Mouse (Mus musculus) embryonic stem cell, embryonic (primary cell): ENCODE measurements around the gene Enpp6.
"Not testable (repeated sequence)": the region's sequence is repeated elsewhere in the genome, so short reads cannot be mapped to it uniquely, and the experiment has no call there.

ENCODE experiments used
- CTCF ChIA-PET, 4 experiments: fragments of 300-600 bp in 2 of 4; fragments of 350-600 bp in 2 of 4; sonication (Branson Sonifier 250); formaldehyde crosslinking; loops; one replicate each; lab custom pipeline; 2022; ENCODE audit warnings: inconsistent platforms in 2 of 4; lab: Charles Lee
- POLR2A ChIA-PET, 4 experiments: fragments of 300-600 bp in 2 of 4; fragments of 350-600 bp in 2 of 4; sonication (Branson Sonifier 250); formaldehyde crosslinking; loops; one replicate each; lab custom pipeline; 2022; ENCODE audit warnings: antibody characterized with exemption in 4 of 4, inconsistent platforms in 1 of 4; lab: Charles Lee

Enpp6 gene

DNA sequence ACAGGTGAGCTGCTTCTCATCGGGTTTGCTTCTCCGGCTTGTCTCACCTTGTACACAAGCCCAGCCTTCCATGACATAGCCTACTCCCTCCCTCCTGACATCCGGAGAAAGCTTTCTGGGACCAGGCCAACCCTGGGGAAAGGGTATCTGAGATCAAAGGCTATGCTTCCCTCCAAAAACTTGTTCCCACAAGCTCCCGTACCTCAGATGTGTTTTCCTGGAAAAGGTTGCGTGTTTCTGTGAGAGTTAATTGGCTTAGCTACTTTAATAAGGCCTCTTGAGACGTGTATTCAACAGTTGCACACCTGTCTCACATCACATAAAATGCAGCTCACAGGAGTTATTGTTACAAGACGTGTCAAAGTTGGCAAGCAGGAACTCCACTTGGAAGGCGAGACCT is 49.8 kb downstream of the Enpp6 start:
- ChIA-PET POLR2A (no interaction called here), CTCF (no interaction called here)

DNA sequence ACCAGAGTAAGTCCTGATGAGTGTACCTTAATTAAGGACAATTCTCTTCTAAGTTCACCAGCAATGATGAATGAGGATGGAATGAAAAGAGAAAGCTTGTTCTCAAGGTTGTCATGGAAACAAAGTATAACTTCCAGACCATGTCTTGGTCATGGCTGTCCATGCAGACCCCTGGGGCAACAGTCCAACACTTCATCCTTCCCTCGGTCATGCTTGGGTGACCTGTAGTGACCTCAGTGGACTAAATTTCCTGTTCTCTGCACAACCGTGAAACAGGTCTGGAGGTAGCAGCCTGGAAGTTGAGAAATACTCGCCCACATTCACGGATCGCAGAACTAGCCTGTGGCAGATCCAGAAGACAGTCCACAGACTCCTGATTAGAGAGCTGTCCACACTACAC is 50.7 kb downstream of the Enpp6 start:
- CTCF ChIA-PET, result no interaction called here
- POLR2A ChIA-PET, result interaction anchor here in 2 of 4 experiments (0.6 kb wide), 2 partner anchors 10 to 61 kb away, joined by 3 read pairs; no protein-coding TSS in a partner anchor

DNA sequence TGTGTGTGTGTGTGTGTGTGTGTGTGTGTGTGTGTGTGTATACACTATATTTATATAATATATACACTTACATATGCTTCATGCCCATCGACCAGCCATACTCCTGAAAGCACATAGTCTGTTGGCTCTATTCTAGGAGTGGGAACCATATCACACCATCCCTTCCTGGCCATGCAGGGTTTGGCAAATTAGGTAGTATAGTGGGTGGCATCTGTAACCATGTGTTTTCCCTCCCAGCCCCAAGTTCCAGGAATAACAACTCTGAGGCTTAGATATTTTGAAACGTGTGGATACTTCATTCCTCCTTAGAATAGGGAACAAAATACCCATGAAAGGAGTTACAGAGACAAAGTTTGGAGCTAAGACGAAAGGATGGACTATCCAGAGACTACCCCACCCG is 53.5 kb downstream of the Enpp6 start:
- POLR2A ChIA-PET, CTCF ChIA-PET: not testable (repeated sequence)

DNA sequence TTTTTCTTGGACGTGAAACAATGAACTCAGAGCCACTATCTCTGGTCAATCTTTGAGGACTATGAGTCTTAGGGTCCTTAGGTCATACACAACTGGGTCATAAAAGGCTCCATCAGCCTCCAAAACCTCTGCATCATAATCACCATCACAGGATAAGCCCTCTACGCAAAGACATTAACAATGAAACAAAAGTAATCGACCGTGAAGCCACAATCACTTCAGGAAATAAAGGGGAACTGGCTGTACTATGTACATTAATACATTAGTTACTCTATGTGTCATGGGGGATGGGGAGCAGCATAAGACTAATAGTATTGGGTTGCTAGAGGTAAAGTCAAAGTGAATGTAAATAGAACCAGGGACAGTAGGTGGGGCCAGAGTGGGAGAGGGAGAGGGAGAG is 59.7 kb downstream of the Enpp6 start:
- ChIA-PET POLR2A (no interaction called here), CTCF (no interaction called here)

DNA sequence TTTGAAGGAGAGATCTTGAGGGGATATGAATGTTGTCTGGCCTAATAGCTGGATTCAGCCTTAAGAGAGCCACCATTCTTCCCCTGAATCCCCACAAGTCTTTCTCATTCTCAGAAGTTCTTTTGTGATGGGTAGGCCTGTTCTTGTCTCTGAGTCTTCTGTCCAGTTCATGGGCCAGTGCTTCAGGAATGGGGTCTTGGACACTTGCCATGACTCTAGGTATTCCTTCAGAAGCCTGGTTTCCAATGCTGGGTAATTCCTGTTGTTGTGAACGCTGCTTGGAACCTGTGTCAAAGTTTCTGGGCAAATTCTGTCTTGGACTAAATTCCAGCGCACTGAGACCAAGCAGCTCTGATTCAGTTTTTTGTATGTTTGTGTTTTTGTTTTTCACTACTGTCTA is 60.5 kb downstream of the Enpp6 start:
- ChIA-PET POLR2A (no interaction called here), CTCF (no interaction called here)

DNA sequence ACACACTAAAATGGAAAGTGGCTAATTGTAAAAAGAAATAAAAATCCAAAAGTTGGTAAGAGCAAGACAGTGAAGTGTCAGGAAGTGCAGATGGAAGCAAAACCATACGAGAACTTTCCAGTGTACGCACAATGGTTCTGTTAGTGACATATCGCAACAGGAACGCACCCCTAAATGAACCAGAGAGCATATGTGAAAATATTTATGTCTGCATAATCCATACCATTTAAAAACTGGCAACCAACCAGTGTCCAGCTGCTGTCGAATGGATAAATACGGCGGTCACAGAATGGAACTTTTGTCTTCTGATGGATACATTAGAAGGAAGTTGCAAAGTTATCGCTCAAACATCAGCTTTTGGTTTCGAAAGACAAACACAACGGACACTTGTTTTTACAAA is 61.9 kb downstream of the Enpp6 start:
- ChIA-PET POLR2A (no interaction called here), CTCF (interaction anchor here in 1 of 4 experiments (1.0 kb wide), 1 partner anchor 119 kb away, joined by 4 read pairs; no protein-coding TSS in a partner anchor)

DNA sequence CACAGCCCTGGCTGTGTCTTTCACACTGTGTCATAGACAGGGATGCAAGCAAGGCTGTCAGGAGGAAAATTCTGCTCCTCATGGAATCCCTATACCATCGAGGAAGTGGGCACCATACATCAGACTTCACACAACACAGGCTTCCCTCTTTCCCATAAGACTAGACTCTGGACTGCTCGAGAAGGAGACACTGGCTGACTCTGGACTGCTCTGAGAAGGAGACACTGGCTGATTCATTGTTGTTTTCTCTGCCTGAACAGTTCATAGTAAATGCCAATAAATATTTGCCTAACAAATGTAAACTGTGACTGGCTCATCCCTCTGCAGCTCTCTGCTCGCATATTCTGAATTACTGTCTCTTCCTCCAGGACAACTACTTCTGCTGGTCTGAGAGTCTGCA is 66.0 kb downstream of the Enpp6 start:
- POLR2A ChIA-PET, result interaction anchor here in 1 of 4 experiments (0.6 kb wide), 2 partner anchors 119 to 401 kb away, joined by 3 to 5 read pairs; no protein-coding TSS in a partner anchor
- CTCF ChIA-PET, result no interaction called here

DNA sequence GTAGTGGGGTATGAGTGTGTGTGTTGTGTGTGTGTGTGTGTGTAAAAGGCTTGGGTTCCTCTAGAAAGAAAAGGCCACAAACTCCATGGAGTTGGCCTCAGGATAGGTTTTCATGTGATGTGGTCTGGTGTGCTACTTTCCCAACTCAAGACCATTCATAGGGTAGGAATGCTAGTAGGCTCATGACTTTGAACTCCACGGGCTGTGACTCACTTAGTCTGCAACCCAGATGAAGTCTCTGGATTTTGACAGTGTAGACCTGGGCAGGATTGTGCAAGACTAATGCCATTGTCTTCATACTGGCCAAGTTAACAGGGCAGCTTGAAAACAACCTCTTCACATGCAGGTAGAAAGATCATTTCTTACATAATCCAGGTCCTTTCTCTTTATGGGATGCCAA is 69.4 kb downstream of the Enpp6 start:
- ChIA-PET CTCF (no interaction called here), POLR2A (no interaction called here)

DNA sequence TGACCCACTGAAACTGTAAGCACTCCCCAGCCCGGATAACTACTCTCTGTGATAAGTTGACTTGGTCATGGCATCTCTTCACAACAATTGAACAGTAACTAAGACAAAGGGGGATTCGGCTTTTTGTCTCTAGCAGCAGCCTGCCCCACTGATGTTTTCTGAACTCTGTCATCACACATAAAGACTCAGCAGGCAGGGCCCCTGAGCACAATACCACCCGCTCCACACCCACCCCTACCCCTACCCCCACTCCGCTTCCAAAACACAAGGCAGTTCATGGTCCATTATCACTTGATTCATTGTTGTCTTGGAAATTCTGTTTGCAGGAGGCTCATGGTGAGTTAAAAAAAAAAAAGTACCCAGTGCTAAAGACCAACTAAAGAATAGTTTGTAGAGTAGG is 71.8 kb downstream of the Enpp6 start:
- ChIA-PET POLR2A (interaction anchor here in 2 of 4 experiments (0.8 to 1.6 kb wide), 4 partner anchors 17 to 278 kb away, joined by 3 to 5 read pairs (median 4); no protein-coding TSS in a partner anchor), CTCF (no interaction called here)

DNA sequence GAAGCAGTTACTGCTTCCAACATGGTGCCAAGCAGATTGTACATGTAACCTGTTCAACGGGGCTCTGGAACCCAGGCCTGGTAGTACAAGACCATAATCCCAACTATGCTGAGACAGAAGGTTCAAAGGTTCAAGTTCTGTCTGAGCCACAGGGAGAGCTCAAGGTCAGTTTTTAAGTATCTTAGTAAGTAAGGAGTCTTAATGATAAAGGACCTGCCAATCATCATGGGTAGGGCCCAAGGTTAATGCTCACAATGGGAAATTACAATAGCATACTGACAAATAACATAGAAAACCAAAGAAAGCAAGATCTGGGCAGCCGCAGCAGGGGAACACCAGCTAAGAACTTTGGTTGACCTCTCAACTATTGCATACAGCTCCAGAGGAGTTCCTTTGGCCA is 72.3 kb downstream of the Enpp6 start:
- CTCF ChIA-PET, result no interaction called here
- POLR2A ChIA-PET, result interaction anchor here in 2 of 4 experiments (0.8 to 1.6 kb wide), 4 partner anchors 17 to 277 kb away, joined by 3 to 5 read pairs (median 4); no protein-coding TSS in a partner anchor

DNA sequence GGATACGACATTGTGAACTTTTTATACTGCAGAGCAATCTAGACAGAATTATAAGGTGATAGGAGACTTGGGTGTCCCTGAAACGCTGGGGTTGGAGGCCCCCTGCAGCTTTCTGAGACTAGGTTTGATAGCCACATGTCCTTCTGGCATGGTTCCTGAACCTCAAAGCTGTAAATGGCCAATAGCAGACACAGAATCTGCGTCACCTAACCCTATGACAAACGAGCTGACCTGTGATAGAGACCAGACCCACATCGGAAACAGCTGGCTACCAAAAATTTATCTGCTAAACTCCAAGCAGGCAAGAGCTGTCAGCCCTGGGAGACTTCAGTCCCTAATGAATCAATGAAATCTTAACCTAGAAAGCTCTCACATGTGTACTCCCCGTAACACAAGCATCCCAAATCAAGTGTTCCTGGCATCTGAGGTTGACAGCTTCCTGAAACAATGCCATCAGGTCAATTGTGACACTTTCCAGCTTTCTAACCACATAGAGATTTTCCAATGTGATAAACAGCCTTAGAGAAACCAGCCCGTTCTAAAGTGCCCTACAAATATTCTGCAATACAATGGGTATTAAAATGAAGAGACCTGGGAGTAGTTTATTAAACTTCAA is 74.5 kb downstream of the Enpp6 start:
- CTCF ChIA-PET, result no interaction called here

DNA sequence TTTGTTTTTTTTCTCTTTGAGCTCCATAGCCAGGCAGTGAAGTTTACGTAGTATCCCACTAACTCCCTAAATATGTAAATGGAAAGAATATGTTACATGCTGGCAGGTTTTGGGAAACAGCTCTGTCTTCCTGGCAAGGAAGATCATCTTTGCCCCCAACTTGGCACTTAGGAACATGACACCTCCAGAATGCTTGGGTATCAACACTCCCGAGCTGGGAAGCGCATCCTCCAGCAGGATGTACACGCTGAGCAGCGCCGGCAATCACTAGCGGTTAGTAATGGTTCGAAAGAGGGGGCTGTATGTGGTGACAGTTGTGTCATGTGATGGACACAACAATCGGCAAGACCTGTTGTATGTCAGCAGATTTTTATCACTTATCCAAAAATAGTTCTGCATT is 80.4 kb downstream of the Enpp6 start:
- ChIA-PET CTCF (no interaction called here), POLR2A (no interaction called here)

More for the DNA sequence above, 74.5 kb downstream of the Enpp6 start:
- POLR2A ChIA-PET, result interaction anchor here in 1 of 4 experiments (0.9 kb wide), 1 partner anchor 15 kb away, joined by 4 read pairs; no protein-coding TSS in a partner anchor

DNA sequence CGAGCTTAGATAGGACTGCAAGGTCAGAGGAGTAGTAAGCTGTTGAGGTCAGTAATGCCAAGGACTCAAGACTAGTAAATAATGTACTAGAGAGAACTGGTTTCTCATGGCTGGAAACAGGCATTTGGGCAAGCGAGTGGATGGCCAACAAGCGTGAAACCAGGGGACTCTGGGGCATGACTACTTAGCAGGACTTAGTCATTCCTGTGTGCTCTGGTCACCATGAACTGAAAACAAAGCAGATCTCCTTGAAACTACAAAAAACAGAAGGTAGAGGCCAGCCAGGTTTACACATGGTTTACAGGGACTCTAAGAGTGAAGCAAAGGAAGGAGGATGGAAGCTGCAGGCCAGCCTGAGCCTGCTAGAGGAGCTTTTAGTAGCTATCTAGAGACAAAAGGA is 82.9 kb downstream of the Enpp6 start:
- POLR2A ChIA-PET, result no interaction called here
- CTCF ChIA-PET, result no interaction called here

DNA sequence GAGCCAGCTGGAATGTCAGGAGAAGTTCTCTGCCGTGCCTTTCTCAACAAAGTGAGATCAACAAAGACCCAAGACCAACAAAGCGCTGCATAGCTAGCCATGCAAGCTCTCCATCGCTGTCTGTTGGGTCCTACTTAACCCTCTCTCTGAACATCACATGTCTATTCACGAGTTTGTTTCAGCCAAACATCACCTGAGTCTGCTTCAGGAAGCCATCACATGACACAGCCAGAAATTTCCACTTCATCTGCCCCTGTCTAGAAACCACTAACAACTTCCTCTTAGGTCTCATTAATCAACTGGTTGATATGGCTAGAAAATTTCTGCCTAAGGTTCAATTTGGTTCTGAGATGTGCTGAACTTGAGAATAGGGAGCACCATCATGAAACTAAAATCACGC is 85.3 kb downstream of the Enpp6 start:
- ChIA-PET POLR2A (interaction anchor here in 1 of 4 experiments (0.7 kb wide), 1 partner anchor 32 kb away, joined by 4 read pairs; no protein-coding TSS in a partner anchor), CTCF (no interaction called here)

DNA sequence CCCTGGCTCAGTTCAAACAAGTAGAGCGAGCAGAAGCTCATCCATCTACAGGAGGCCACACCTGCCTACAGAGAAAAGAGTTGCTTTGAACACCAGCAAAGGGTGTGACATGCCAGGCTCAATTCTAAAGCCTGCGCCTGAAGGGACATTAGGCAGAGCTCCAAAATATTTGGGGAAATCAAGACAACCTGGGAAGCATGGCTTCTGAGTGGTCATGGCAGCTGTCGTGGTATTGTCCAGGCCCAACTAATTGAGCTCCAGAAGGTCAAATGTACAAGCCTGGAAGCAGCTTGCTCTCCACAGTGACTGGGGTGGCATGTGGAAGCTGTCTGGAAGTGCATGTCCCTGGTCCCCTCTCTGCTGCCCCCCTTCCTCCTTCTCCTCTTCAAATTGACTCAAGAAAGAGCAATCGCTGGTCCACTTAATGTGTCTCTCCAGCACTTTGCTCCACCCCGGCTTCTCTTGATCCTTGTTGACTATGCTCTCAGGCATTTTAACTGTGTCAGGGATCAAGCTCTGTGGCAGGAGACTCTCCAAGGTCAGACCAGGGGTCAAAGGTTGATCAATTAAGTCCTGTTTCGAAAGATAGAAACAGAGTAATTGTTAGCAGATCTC is 89.4 kb downstream of the Enpp6 start:
- ChIA-PET CTCF (no interaction called here), POLR2A (interaction anchor here in 2 of 4 experiments (0.9 to 1.3 kb wide), 4 partner anchors 14 to 17 kb away, joined by 3 to 4 read pairs (median 4); no protein-coding TSS in a partner anchor)

DNA sequence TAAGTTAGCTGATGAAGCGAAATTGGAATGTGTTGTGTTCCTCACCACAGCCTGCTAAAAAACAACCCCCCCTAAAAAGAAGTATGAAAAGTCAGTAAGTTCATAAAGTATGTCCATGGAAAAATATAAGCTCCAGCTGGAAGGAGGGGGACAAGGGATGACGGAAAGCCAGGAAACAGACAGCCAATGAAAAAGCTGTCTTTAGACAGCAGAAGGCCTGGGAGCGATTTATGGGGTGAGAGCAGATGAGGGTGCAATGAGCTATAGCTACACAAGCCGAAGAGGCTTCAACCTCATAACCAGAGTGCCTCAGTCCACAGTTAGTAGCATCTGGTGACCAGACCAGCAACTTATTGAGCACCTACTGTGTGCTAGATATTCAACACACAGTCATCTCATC is 93.3 kb downstream of the Enpp6 start:
- CTCF ChIA-PET, result no interaction called here
- POLR2A ChIA-PET, result no interaction called here

DNA sequence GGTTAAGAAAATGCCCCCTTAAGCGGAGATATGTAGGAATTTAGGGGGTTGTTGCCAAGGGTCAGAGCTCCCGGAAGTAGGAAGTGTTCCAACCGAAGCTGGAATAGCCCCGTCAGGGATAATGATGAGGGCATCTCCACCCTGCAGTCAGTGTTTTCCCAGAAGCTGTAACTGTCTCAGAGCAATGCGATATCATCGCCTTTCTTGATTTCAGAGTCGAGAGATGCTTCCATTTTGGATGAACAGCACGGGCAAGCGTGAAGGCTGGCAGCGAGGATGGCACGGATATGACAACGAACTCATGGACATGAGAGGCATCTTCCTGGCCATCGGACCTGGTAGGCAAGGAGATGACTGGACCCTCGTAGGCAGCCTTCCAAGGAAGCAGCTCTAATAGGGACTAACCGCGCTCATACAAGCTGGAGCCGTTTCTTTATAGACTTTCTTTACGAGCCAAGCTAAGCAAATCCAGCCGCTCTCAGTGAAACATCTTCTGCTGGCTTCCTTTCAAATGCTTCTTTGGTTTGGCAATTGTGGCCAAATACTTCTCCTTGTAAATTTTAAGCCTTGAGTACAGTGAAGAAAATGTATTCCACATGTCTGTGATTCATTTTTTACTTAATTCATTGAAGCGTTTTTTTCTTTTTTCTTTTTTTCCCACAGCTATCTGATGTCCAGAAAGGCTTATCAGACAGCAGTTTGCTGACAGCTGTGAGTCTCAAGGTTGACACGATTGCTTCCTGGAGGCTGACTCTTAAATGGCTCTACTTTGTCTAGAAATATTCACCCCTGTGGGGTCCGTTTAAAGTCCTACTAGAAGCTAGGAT is 95.7 kb downstream of the Enpp6 start:
- ChIA-PET POLR2A (no interaction called here), CTCF (interaction anchor here in 1 of 4 experiments (0.6 to 1.2 kb wide), 2 partner anchors 81 to 289 kb away, joined by 3 read pairs; no protein-coding TSS in a partner anchor)

DNA sequence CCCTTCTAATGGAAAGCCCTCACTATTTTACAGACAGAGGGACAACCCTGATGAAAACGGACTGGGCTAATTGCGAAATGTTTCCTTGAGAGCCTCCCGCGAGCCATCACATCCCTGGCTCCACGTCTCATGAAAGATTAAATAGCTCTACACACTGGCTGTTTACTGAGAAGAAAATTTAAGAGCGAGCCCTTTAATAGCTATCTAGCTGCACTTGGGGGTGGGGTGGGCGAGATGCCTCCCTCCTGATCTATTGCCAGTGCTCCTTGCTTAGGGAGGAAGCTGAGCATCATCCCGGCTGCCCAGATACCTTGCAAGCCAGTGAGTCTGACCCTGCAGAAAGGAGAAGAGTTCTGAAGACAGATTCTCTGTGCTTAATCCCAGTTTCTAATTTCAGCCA is 103.3 kb downstream of the Enpp6 start:
- CTCF ChIA-PET, result no interaction called here
- POLR2A ChIA-PET, result interaction anchor here in 1 of 4 experiments (1.2 kb wide), 1 partner anchor 14 kb away, joined by 3 read pairs; no protein-coding TSS in a partner anchor

DNA sequence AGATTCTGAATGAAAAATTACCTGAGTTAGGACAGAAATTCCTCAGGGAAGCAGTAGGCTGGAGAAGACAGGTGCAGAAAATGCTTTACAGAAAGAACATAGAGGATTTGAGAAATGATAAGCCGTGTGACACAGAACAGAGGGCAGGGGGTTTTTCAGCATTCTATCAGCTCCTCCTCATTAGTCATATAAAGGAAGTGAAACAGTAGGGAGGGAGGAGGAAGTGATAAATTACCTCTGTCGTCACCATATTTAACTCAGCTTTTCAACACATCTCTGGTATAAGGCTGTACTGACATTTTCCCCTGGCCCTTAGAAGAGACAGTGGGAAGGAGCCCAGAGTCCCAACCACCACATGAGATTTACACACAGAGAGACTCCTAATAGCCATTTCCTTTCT is 118.9 kb downstream of the Enpp6 start:
- ChIA-PET CTCF (no interaction called here), POLR2A (no interaction called here)
